Mouse (Mus musculus) layer of hippocampus, postnatal 10 days (tissue): ENCODE measurements at regions not wholly inside any gene's neighbourhood (a gene's known extent, or its start where the extent isn't known, plus 50 kb on each side); places are given as distances from the start of the nearest gene placed in this dataset.
"Not testable (repeated sequence)": the region's sequence is repeated elsewhere in the genome, so short reads cannot be mapped to it uniquely, and the experiment has no call there.

ENCODE experiments used
- DNase-seq, 2 experiments: peaks; one replicate each; pipeline ENCODE4 v3.0.0; 2021; ENCODE audit warnings: low spot score in 2 of 2

DNA sequence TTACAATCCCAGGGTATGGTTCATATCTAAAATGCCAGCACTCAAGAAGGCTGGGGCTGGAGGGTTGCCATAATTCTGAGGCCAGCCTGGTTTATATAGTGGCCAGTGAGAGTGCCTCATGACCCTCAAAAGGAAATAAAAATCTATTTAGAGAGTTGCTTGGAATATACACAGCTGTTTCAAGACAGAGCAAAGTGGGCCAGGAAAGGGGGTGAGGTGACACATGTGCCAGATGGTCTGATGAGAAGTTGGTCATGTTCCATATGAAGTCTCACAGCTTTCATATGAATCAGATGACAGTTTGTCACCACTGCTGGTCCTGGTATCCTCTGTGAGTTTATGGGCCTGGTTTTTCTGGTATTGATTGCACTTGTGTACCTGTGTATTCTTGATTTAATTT is 261.5 kb upstream of the Ube2e3 start:
- no peak for DNase-seq

DNA sequence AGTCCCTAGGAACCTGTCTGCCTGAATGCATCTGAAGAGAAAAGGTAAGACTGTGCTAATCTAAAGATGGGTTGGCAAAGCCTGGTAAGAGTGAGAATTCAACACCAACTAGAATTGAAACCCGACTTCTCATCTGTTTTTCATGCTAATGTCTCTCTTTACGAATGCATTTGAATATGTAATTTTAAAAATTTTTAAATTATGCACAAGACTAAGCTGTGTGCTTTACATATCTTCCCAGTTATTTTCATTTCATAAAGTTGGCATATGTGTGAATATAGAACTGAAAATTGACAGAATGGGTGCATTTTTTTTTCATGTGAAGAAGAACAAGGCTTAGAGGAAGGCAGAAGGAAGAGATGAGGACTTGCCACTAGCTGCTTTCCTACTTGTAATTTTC is 267.2 kb upstream of the Ube2e3 start:
- DNase-seq, result no peak

DNA sequence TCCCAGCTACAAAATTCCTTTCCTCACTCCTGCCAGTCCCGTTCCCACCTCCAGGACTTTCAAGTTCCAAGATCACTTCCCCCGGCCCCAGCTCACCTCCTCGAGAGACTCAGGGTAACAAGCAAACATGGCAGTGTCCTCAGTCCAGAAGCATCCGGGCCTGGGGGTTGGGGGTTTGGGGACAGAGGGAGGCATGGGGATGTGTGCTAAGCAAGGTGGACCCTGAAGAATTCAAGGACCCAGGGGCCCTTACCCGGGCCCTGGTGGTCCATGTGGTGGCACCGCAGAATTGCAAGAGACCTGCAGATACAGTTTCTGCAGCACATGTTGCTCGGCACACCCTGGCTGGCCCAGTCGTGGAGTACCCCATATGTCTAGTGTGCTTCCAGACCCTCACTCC is 269.9 kb upstream of the Ube2e3 start:
- DNase-seq, result no peak

DNA sequence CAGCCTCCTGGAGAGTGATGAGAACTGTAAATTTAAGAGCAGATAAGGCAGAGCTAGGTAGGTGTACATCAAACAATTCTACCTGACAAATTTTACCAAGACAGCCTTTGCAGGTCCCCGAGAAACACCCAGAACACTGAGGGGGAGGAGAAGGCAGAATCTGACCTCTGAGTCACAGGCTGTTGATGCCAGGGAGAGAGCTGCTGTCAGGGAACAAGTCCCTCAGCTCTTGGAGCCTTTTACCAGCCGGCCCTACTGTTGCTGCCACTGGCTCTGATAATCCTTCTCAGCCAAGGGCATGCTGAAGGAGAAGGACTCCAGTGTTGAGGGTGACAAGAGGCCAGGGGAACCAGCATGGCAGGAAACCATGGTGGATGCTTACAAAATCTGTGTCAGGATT is 271.7 kb upstream of the Ube2e3 start:
- DNase-seq, result no peak

DNA sequence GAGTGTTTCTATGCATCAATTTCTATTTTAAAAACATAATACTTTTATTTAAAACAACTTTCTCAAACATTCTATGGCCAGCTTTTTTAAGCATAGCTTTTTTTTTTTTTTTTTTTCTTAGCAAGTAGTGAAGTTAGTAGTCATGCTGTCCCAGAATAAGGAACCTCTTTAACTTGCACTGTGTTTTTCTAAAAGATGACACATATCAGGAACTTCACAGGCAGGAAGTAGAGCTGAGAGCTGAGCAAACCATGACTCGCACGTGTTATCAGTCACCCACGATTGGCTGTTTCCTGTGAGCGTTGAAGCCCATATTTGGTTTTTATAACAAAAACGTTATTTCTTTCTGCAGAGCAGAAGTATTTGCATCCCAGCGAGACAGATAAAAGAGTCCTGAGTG is 287.9 kb upstream of the Ube2e3 start:
- DNase-seq, result no peak

DNA sequence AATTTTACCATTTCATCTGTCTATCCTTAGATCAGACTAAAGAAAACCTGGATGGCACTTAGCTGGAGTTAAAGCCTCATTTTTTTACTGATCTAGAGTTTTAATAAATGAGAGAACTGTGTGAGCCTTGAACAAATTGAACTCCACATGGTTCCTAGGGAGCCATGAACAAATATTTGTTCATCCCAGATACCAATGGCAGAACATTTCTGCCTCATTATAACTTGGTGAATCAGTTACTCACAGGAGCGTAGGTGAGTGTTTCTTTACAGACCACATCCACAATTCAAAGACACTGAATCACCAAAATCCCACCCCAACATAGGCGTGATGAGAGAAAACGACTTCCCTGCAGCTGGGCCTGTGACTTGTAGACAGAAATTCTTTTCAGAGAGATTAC is 295.4 kb upstream of the Ube2e3 start:
- DNase-seq, result no peak

DNA sequence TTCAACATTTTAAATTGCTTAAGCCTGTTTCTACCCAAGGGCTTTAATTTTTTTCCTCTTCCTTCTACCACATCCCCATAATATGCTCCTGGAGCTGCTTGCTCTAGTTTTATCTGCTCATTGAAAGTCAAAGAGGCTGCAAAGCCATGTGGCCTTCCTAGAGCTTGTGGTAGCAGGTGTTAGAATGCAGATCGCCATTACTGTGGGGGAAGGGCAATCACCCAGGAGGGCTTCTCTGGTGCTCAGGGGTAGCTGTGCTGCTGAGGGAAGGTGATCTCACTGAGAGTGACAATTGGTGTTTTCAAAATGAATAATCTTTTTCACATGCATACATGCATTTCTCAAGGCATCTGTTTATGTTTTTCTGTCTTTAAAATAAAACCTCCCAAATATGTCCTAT is 309.8 kb upstream of the Ube2e3 start:
- no peak for DNase-seq

DNA sequence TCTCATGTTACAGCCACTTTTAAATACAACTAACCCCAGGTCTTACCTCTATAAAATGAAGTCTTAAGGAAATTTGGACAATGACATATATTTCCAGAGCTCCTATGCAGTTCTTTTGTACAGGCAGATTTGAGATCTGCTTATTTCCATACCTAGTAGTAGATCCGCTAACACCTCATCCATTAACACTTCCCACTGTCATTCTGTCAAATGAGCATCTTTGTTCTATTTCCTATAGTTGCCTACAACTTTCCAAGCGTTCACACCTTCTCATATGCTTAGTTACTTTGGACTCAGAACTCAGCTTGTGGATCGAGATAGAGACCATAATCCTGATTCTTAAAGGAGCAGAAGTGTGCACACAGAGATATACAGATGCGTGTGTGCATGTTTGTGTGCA is 316.8 kb upstream of the Ube2e3 start:
- no peak for DNase-seq

DNA sequence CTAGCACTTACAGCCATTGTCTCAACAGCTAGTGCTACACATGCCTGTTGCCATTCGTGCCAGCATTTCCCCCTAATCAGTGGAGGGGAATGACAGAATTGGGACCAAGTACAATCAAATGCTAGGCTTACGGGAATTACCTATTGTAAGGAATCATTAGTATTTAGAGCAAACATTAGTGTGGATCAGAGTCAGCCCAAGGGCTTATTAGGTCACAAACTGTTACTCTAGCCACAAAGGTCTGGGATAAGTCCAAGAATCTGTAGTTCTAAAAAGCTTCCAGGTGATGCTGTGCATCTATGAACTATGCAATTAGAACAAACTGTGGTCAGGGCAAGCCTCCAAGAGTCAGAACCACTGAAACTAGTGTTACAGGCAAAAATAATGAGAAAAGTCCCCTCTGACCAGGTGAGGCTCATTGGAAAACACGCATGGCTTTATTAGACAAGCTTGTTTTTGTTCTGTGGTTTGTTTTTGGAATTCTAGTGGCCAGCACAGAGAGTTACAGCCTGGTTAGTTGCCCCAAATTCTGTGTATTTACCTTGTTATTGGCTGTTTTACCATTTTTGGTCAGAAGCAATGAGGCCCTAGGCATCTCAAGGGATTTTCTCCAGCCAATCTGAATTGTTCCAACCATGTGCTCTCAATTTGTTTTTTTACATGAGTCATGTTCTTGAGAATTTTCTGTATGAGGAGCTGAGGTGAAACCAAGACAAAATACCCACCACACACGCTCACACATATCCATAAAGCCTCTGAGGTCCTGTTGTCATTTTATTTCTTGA is 319.0 kb upstream of the Ube2e3 start:
- DNase-seq, result no peak

DNA sequence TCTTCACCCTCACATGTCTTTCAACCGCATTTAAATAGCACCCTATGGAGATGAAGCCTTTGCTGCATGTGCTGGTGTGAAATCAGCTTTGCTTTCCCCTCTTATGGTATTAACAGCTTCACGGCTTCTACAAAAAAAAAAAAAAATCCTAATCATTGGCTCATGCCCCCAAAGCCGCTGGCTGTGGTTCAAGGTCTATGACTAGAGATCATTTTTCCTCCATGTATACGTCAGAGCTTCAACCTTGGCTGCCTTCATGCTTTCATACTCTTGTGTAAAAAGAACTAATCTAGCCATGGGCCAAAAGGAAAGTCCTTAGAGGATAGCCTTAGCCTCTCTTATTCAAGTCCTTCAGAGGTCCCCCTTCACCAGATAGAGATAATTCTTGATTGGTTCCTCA is 320.6 kb upstream of the Ube2e3 start:
- DNase-seq, result no peak

DNA sequence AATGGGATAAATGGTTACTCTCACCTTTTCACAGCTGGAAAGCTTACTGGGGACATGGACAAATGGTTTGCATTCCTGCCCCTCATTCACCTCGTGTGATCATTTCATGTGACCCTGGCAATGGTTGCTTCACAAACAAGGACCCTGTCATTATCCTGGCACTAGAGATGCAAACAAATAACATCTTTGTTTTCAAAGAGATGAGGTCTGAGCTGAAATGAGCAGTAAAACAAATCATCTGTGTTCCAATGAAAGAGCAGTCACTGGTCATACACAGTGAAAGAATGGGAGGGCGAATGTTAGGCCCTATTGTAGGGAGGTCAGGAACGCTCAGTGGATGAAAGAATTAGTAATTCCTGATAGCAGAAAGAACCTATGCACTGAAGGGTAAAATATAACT is 327.5 kb upstream of the Ube2e3 start:
- no peak for DNase-seq

DNA sequence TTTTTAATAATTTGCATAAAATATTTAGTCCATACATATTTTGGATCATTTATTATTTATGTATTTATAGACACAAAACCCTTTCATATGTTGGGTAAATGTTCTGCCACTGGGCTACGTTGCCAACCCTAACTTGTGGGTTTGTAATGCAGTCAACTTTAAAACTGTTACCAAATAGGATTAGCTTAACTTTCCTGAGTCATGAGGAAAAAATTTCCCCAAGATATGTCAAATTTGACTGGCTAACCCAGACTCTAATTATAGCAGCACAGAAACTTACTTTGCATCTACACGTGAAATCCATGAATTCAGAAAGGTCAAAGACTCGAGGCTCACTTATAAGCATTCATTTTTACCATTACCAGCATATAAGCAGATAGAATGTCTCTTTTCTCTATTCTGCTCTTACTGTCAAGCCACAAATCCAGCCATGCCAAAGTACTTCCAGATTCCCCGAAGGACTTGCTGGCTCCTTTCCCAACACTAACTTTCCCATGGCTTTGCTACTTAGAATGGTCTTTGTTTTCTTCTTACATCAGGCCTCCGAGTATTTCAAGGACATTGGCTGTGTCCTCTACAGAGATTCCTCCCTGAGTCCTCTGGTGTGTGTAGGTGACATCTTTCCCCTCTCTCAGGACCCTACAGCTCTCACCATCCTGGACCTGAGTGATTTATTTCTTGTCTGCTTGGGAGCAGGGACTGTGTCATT is 328.2 kb upstream of the Ube2e3 start:
- no peak for DNase-seq

DNA sequence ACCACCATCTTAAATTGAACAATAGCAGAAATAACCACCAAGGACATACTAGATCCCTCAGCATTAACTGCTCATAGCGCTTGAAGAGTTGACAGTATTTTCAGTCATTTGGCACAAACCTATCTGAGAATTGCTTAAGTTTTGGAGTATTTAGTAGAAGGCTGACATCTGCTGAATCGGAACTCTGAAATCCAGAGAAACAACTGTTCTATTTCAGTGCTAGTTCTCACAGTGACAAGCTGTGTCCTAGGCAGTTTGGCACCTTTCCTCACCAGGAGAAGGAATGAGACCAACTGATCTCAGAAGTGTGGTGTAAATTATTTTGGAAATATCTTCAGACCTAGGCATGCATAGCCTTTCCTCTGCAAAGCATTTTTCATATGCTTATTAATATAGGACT is 330.4 kb upstream of the Ube2e3 start:
- no peak for DNase-seq

DNA sequence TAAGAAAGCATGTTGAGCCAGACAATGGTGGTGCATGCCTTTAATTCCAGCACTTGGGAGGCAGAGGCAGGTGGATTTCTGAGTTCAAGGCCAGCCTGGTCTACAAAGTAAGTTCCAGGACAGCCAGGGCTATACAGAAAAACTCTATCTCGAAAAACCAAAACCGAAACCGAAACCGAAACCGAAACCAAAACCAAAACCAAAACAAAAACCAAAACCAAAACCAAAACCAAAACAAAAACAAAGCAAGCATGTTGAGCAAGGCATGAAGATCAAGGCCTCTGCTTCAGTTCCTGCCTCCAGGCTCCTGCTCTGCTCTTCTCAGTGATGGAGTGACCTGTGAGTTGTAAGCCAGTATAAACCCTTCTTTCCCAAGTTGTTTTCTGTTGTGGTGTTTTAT is 334.0 kb upstream of the Ube2e3 start:
- DNase-seq, result not testable (repeated sequence)

DNA sequence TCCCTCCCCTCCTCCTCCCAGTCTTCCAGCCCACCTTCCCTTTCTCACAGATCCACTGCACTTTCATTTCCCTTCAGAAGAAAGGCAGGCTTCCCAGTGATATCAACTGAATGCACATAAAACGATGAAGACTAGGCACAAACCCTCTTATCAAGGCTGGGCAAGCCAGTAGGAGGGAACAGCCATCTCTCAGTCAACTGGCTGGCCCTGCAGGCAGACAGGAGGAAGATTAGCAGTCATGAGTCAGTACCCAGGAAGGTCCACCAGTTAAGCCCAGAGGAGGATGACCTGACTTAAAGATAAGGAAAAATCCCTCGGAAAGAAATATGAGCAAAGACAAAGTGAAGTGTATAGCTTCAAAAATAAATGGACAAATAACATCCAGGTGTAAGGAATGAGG is 337.4 kb upstream of the Ube2e3 start:
- no peak for DNase-seq

DNA sequence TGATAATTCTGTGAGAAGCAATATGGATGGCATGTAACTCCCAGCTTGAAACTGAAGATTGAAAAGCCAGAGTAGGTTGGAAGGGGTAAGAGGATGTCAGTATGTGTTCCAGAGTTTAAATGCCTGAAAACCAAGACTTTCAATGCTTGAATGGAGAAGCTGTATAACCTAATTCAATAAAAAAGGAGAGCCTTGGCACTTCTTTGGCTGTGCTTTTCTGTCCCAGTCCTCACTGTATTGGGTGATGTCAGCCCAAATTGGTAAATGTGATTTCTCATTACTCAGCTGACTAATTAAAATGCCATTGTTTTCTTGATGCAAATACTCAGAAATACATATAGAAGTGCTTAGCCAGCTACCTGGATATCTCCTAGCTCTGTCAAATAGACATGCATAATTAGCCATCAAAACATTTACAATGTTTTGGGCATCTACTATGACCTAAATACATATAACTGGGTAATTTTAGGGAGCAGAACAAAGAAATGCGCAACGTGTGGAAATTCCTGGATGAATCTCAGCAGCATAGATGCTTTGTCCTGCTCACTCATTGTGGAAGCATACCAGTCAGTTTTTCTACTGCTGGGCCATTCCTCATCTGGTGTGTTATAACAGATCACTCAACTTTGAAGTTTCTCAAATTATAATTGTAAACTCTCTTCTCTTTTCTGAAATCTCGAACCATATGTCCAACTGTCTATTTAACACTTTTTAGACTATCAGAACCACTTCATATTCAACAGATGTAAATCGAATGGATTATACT is 347.5 kb upstream of the Ube2e3 start:
- no peak for DNase-seq

DNA sequence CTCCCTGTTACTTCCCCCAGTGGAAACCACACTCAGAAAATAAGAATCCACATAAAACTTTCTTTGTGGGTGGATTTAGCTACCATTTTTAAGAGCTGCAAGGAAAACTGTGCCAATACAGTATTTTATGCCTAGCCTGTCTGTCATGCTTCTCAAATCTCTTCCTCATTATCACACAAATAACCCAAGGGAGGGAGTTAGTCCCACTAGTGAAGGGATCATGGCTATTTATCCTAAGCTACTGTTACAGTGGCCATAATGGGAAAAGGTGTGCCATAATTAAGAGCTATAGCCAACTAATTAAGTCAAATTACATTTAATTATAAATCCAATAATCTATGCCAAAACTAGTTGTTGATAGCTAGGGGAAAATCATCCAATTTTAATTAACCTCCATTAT is 374.8 kb upstream of the Ube2e3 start:
- no peak for DNase-seq

DNA sequence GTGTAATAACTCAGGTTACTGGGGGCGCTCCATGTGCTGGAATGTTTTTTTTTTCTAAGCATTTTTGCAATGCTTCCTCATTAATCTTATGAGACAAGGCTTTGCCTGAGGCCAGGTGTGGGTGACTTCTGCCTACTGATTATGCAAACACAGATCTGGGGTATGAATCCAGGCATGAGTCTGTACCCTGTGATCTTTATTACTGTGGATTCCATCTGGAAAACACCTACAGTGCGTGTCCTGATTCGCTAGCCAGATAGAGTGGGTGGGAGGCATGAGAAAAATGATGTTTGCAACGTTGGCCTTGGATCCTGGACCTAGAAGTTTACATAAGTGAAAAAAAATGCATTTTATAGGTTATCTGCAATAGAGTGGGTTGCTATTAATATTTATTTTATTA is 387.9 kb upstream of the Ube2e3 start:
- no peak for DNase-seq

DNA sequence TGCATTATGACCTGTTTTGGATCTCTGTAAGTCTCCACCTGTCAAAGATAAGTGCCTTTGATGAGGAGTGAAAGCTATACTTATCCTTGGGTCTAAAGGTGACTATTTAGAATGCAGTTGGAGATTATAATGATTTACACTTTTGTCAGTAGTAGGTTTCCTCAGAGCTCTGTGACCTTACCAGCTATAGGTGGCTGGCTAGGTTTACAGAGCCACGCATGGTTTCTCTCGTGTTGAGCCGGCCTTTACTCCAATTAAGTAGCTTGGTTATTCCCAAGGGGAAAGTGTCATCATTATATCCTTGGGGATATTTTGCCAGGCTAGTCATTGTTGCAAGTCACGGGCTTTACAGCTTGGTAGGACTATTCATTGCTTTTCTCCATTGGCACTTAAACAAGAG is 408.5 kb upstream of the Ube2e3 start:
- no peak for DNase-seq

DNA sequence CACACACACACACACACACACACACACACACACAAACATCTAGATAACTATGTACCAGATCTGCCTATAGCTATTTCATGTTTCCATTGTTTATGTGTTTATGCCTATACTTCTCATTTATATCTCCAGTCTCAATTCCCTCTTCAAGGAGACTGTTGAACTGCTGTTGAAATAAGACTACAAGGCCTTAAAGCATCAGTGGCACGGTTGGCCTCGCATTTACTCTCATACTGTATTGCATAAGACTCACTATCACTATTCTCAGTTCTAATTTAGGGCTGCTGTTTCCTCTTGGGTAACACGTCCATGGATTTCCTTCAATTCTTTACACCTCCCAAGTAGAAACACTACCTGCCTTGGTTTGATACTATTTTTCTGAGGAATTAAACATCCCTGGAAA is 414.5 kb upstream of the Ube2e3 start:
- DNase-seq, result no peak

DNA sequence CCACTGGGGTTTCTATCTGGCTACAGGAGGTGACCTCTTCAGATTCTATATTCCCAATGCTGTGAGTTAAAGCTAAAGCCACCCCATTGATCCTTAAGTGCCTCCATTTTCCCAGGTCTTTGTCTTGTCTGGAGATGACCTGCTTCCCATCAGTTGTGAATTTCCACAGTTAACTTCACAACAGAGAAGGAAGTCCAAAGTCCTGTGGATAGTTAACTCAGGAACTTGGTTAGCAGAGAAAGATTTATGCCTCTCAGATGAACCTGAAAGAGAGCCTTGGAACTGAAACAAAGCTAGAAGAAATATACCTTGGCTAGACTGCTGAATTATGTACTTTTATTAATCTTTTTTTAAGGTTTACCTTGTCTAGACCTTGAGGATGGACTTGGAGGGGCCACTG is 431.1 kb upstream of the Ube2e3 start:
- no peak for DNase-seq

DNA sequence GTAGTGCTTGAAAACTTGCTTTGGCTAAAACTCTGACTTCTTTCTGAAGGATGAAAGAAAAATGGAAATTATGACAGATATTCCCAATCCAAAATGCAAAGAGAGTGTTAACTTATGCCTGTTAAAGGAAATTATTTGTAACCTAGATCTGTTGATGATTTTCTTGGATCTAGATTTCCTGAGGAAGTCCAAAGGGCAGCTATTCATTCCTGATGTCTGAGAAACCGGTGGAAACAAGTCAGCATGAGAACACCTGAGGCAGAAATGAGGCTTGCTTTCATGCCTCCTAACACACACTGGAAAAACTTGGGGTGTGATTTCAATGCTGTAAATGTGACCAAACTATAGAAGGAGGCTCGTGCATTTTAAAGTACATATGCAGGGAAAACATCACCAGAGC is 432.9 kb upstream of the Ube2e3 start:
- DNase-seq, result no peak
